Mouse (Mus musculus) 3T3-L1 (cell line): ENCODE data around the gene Aldh3b3.
A peak's percentile ranks its signal among the peaks of the same experiment; 100 is the strongest.

Experiments used
- DNase-seq: peaks from one replicate; pipeline ENCODE4 v3.0.0-alpha.2; 2015; ENCODE audit warnings: low read depth, low spot score

The Aldh3b3 gene

GRCm38 (mm10) chr19:3958470-3958869, at the start of gene Aldh3b3:
Aldh3b3 (plus strand) TSS chr19:3958645.
- DNase-seq: no peak

GRCm38 (mm10) chr19:3910206-3910605, 48.2 kb upstream of the Aldh3b3 start:
- DNase-seq: no peak

- peak; percentile 100 for DNase-seq
These were observed 45.9 kb upstream of the Aldh3b3 start, which contains the start of gene Ndufs8 for GRCm38 (mm10) chr19:3912337-3913204. Ndufs8 (minus strand) TSS chr19:3912774.

GRCm38 (mm10) chr19:3913692-3914091, 44.8 kb upstream of the Aldh3b3 start:
- no peak for DNase-seq

GRCm38 (mm10) chr19:3914535-3914934, 43.9 kb upstream of the Aldh3b3 start:
- DNase-seq: no peak

- DNase-seq: no peak
These were observed 41.7 kb upstream of the Aldh3b3 start for GRCm38 (mm10) chr19:3916727-3917126.

- no peak for DNase-seq
These were observed 38.5 kb upstream of the Aldh3b3 start for GRCm38 (mm10) chr19:3919928-3920327.

GRCm38 (mm10) chr19:3922661-3923371, 35.6 kb upstream of the Aldh3b3 start:
- peak; percentile 66 for DNase-seq

GRCm38 (mm10) chr19:3923586-3923985, 34.9 kb upstream of the Aldh3b3 start:
- DNase-seq: no peak

- no peak for DNase-seq
These were observed 34.3 kb upstream of the Aldh3b3 start for GRCm38 (mm10) chr19:3924190-3924589.

- DNase-seq: no peak
These were observed 33.6 kb upstream of the Aldh3b3 start for GRCm38 (mm10) chr19:3924868-3925267.

GRCm38 (mm10) chr19:3925859-3926258, 32.6 kb upstream of the Aldh3b3 start:
- DNase-seq: no peak

GRCm38 (mm10) chr19:3926279-3926678, 32.2 kb upstream of the Aldh3b3 start:
- peak; percentile 94 for DNase-seq

- DNase-seq: no peak
These were observed 31.8 kb upstream of the Aldh3b3 start for GRCm38 (mm10) chr19:3926685-3927084.

- no peak for DNase-seq
These were observed 30.5 kb upstream of the Aldh3b3 start for GRCm38 (mm10) chr19:3927989-3928388.

GRCm38 (mm10) chr19:3928779-3929178, 29.7 kb upstream of the Aldh3b3 start:
- DNase-seq: no peak

GRCm38 (mm10) chr19:3929211-3929941, 29.1 kb upstream of the Aldh3b3 start, which contains the start of gene Aldh3b1:
Aldh3b1 (minus strand) TSS chr19:3929808.
- peak; percentile 89 for DNase-seq

GRCm38 (mm10) chr19:3930262-3931057, 28.0 kb upstream of the Aldh3b3 start:
- DNase-seq: no peak

- no peak for DNase-seq
These were observed 26.7 kb upstream of the Aldh3b3 start for GRCm38 (mm10) chr19:3931716-3932115.

- peak; percentile 72 for DNase-seq
These were observed 23.2 kb upstream of the Aldh3b3 start, which contains the start of gene Unc93b1 for GRCm38 (mm10) chr19:3935032-3935895. Unc93b1 (plus strand) TSS chr19:3935186.
